Mouse (Mus musculus) spleen, embryonic (tissue): ENCODE measurements around the gene Mtx1.

Source experiments
- CTCF ChIA-PET: fragments of 350-600 bp; sonication (Branson Sonifier 250); formaldehyde crosslinking; loops from one replicate; lab custom pipeline; 2022; lab: Charles Lee

The Mtx1 gene

GRCm38 (mm10) chr3:89243609-89244008, 16.7 kb upstream of the Mtx1 start:
- CTCF ChIA-PET = interaction anchor here (0.6 to 1.4 kb wide), 2 partner anchors 13 to 39 kb away, joined by 3 to 5 read pairs; no protein-coding TSS in a partner anchor

- CTCF ChIA-PET = interaction anchor here (0.7 kb wide), 1 partner anchor 171 kb away, joined by 3 read pairs; no protein-coding TSS in a partner anchor
These were observed 15.5 kb upstream of the Mtx1 start for GRCm38 (mm10) chr3:89242331-89242895.

- CTCF ChIA-PET = interaction anchor here (0.8 kb wide), 1 partner anchor 122 kb away, joined by 3 read pairs; no protein-coding TSS in a partner anchor
These were observed 11.6 kb upstream of the Mtx1 start for GRCm38 (mm10) chr3:89238494-89238893.

- CTCF ChIA-PET = no interaction called here
These were observed 10.8 kb upstream of the Mtx1 start for GRCm38 (mm10) chr3:89237682-89238081.

DNA sequence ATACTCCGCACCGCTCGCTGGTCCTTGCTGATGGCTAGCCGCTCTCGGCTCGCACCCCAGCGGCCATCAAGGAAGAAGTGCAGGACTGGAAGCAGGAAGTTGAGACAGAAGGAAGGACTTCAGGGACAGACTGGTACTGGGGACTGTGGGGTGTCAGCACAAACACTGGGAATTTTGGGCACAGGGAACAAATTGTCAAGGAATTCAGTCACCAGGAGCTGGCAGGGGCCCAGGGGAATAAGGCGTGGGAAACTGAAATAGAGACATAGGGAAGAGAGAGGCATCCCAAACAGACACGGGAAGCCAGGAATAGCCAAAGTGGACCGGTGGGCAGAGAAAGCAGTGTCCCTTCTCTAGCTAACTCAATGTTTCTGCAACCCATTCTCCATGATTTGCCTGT, 9.6 kb upstream of the Mtx1 start:
- CTCF ChIA-PET = interaction anchor here (0.6 kb wide), 2 partner anchors 13 to 1198 kb away, joined by 3 to 8 read pairs; no protein-coding TSS in a partner anchor

GRCm38 (mm10) chr3:89233562-89234110, 6.7 kb upstream of the Mtx1 start:
- CTCF ChIA-PET = interaction anchor here (0.7 to 1.7 kb wide), 3 partner anchors 12 to 124 kb away, joined by 3 to 5 read pairs (median 3); partner anchors contain the start of gene Krtcap2

- CTCF ChIA-PET = interaction anchor here (0.7 to 1.2 kb wide), 2 partner anchors 123 to 131 kb away, joined by 3 read pairs; partner anchors contain the start of genes Fdps and Gm43738
These were observed 5.7 kb upstream of the Mtx1 start for GRCm38 (mm10) chr3:89232614-89233013.

DNA sequence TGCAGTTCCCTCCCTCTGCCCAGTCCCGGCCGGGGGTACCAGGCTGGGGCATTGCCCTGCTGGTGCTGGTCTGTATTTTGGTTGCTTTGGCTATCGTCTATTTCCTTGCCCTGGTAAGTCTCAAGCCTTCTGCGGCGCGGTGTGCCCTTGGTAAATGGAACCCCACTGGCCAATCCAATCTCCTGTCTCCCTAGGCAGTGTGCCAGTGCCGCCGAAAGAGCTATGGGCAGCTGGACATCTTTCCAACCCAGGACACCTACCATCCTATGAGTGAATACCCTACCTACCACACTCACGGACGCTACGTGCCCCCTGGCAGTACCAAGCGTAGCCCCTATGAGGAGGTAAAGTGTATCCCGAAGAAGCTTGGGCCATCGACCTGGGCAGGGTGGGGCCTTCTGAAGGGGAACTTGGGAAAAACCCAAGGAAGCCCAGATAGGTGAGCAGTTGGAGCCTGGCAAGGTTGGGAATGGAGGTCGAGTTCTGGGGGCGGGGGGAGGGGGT, 4.9 kb upstream of the Mtx1 start:
- CTCF ChIA-PET = interaction anchor here (0.6 to 1.2 kb wide), 2 partner anchors 130 to 328 kb away, joined by 3 to 8 read pairs; partner anchors contain the start of genes Fdps and Gm43738

- CTCF ChIA-PET = interaction anchor here (1.8 kb wide), 1 partner anchor 12 kb away, joined by 5 read pairs; no protein-coding TSS in a partner anchor
These were observed 4.5 kb upstream of the Mtx1 start for GRCm38 (mm10) chr3:89231345-89231744.

DNA sequence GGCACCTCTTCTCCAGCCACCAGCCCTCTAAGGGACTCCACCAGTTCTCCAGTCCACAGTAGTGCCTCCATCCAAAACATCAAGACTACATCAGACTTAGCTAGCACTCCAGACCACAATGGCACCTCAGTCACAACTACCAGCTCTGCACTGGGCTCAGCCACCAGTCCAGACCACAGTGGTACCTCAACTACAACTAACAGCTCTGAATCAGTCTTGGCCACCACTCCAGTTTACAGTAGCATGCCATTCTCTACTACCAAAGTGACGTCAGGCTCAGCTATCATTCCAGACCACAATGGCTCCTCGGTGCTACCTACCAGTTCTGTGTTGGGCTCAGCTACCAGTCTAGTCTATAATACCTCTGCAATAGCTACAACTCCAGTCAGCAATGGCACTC, 3.7 kb upstream of the Mtx1 start:
- CTCF ChIA-PET = interaction anchor here (1.8 kb wide), 1 partner anchor 13 kb away, joined by 5 read pairs; no protein-coding TSS in a partner anchor

- CTCF ChIA-PET = no interaction called here
These were observed 2.4 kb upstream of the Mtx1 start for GRCm38 (mm10) chr3:89229276-89229675.

DNA sequence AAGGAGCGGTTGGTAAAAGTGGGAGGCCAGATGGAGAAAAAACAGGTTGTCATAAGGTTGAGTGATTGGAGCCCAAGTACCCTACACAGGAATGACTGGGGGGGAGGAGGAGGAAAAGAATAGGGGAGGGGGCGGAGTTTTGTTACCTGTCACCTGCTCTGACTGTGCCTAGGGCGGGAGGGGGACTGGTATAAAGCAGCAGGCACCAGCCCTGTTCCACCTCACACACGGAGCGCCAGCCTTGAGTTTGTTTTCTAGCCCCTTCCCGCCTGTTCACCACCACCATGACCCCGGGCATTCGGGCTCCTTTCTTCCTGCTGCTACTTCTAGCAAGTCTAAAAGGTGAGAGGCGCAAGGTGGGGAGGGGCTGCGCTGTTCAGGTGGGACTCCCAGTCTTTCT, 1.9 kb upstream of the Mtx1 start, which contains the start of gene Muc1:
Muc1 (plus strand) TSS at position 222 of the 400 bp plus-strand sequence.
- CTCF ChIA-PET = no interaction called here

- CTCF ChIA-PET = no interaction called here
These were observed 1.3 kb upstream of the Mtx1 start for GRCm38 (mm10) chr3:89228180-89228549.

DNA sequence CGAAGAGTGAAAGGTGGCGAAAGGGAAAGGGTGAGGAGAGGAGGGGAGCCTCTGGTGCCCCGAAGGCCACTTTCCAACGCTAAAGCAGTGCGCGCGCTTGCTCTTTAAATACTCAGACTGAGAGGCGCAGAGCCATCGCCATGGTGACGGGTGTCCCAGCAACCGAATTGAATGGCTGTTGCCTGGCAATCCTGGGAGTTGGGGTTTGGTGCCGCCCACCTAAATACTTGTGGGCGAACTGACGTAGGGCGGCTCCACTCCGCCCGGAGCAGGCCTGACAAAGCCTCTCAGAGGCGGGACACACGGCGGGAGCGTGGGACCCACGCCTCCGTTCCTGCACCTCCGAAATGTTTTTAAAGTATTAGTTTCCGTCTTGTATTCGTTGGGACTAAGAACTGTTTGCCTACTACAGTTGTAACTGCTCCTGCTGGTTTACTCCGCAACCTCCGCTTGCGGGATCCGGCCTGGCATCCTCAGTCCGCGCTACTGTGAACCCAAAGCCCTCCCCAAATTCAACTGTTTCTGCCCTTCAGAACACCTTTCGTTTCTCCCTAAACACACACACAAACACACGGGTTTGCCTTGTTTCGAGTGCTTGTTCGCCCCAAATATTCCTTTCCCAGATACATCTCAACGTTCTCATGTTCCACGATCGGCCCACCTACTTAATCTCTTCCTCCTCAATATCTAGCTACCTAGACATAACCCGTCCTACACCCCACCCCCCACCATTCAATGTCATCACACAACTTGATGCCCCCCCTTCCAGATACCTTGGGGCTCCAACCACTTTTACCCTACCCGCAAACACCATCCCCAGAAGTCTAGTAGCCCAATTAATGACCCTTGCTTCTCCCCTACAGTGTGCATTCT, 655 bp upstream of the Mtx1 start:
- CTCF ChIA-PET = no interaction called here

GRCm38 (mm10) chr3:89226361-89226760, 527 bp downstream of the Mtx1 start:
- CTCF ChIA-PET = interaction anchor here (0.6 kb wide), 1 partner anchor 1121 kb away, joined by 7 read pairs; no protein-coding TSS in a partner anchor

DNA sequence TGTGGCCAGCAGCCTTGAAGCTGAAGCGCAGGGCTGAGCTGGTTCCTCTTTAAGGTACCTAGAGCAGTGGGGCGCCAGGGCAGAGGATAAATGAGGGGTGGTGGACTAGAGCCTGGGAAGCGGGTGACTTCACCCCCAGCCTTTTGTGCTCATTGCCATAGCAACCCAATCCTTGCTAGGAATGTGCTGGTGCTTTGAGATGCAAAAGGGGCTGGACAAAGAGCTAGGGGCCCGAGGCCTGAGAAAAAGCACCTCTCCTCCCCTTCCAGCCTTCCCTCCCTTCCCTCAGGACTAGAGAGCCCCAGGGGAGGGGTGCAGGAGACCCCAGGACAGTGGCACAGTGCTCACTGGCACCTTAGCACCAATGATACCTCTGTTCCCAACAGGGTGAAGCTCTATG, 970 bp downstream of the Mtx1 start:
- CTCF ChIA-PET = interaction anchor here (0.6 kb wide), 1 partner anchor 1122 kb away, joined by 7 read pairs; no protein-coding TSS in a partner anchor

GRCm38 (mm10) chr3:89225321-89225815, 1.5 kb downstream of the Mtx1 start:
- CTCF ChIA-PET = no interaction called here

DNA sequence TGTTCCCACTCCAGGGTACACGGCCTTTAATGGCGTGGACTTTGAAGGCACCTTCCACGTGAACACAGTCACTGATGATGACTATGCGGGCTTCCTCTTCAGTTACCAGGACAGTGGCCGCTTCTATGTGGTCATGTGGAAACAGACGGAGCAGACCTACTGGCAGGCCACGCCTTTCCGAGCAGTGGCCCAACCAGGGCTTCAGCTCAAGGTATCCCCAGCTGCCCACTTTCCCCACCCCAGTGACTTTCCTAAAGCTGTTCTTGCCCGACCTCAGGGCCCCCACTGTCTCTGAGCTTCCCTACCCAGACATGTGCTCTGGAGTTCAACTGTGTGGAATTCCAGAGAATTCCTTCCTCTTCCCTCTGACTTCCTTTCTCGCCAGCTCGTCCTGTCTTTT, 2.1 kb downstream of the Mtx1 start:
- CTCF ChIA-PET = no interaction called here

GRCm38 (mm10) chr3:89221167-89221566, 5.7 kb downstream of the Mtx1 start:
- CTCF ChIA-PET = no interaction called here

- CTCF ChIA-PET = no interaction called here
These were observed 7.3 kb downstream of the Mtx1 start for GRCm38 (mm10) chr3:89219546-89219945.

DNA sequence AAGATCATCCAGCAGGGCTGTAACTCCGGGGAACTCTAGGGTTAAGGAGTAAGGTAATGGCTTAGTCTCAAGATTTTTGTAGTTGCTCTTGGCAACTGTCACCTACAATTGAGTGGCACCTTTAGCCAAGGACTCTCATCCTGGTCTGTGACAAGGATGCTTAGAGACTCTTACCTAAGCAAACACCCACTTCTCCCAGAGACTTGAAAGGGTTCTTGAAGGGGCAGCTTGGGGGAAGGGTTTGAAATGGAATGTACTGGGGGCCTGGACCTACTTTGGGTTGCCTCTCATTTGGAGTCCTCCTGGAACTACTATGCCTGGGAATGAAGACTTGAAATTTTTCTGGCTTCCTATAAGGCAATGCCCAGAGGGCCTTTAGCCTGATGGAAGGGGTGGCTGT, 8.6 kb downstream of the Mtx1 start:
- CTCF ChIA-PET = no interaction called here
